Mouse (Mus musculus): ENCODE measurements around the gene Tmem231. TPM values are rescaled to one million over a fixed set of nuclear protein-coding genes. Genes with fewer than 3 reads are reported as not detected.

Tmem231 gene
- polyA plus RNA-seq, 1 experiment from 2014 or later: 21.1 TPM

- H3K36me3 ChIP-seq: peaks cover 13% of the 10 kb centered on the region
- ATAC-seq (ENCODE audit: insufficient number of reproducible peaks, insufficient read depth, low FRiP score, low TSS enrichment, low read depth): no peak
- H3K4me2 ChIP-seq: peak overlapping the region; percentile 66
- peaks cover 8% of the 10 kb centered on the region for H3K4me1 ChIP-seq
- peak overlapping the region; percentile 81 for H3K4me3 ChIP-seq
- 21% methylated on average over 9 of the region's 9 CpGs for WGBS
- peak overlapping the region; percentile 80 for H3K9ac ChIP-seq
- H3K27me3 ChIP-seq: no peaks in the 10 kb centered on the region
- H3K9me3 ChIP-seq: no peaks in the 10 kb centered on the region
- peak overlapping the region; percentile 76; the same call in 1 of the 2 replicates for H3K27ac ChIP-seq
Measured at GRCm38 (mm10) chr8:111875758-111876157, 57.9 kb downstream of the Tmem231 start.

- H3K9ac ChIP-seq: no peak overlapping the region
- H3K4me3 ChIP-seq: no peak overlapping the region
- H3K9me3 ChIP-seq: no peaks in the 10 kb centered on the region
- H3K4me1 ChIP-seq: peaks cover 8% of the 10 kb centered on the region
- H3K27ac ChIP-seq: no peak overlapping the region
- 76% methylated on average over 3 of the region's 3 CpGs for WGBS
- peaks cover 26% of the 10 kb centered on the region for H3K36me3 ChIP-seq
- no peak for ATAC-seq (ENCODE audit: insufficient number of reproducible peaks, insufficient read depth, low FRiP score, low TSS enrichment, low read depth)
- no peaks in the 10 kb centered on the region for H3K27me3 ChIP-seq
- H3K4me2 ChIP-seq: no peak overlapping the region
Measured at GRCm38 (mm10) chr8:111871278-111871677, 62.4 kb downstream of the Tmem231 start.

GRCm38 (mm10) chr8:111870379-111870778, 63.3 kb downstream of the Tmem231 start:
- Histone ChIP-seq H3K4me2 (no peak overlapping the region), H3K9ac (no peak overlapping the region), H3K27ac (no peak overlapping the region), H3K4me3 (no peak overlapping the region), H3K9me3 (no peaks in the 10 kb centered on the region), H3K36me3 (peaks cover 35% of the 10 kb centered on the region), H3K27me3 (no peaks in the 10 kb centered on the region), H3K4me1 (peaks cover 3% of the 10 kb centered on the region; the same call in 1 of the 2 replicates)
- 94% methylated on average over 2 of the region's 3 CpGs for WGBS
- no peak for ATAC-seq (ENCODE audit: insufficient number of reproducible peaks, insufficient read depth, low FRiP score, low TSS enrichment, low read depth)

- 27% methylated on average over 2 of the region's 2 CpGs for whole genome bisulfite sequencing
- Histone ChIP-seq H3K4me1 (no peaks in the 10 kb centered on the region), H3K4me2 (no peak overlapping the region), H3K27me3 (no peaks in the 10 kb centered on the region), H3K36me3 (peaks cover 44% of the 10 kb centered on the region), H3K4me3 (no peak overlapping the region), H3K9me3 (no peaks in the 10 kb centered on the region), H3K9ac (no peak overlapping the region), H3K27ac (no peak overlapping the region)
- ATAC-seq (ENCODE audit: insufficient number of reproducible peaks, insufficient read depth, low FRiP score, low TSS enrichment, low read depth): no peak
Measured at GRCm38 (mm10) chr8:111868664-111869063, 65.0 kb downstream of the Tmem231 start.

- WGBS: 89% methylated on average over 6 of the region's 6 CpGs
- Histone ChIP-seq H3K4me2 (no peak overlapping the region), H3K9ac (no peak overlapping the region), H3K4me3 (no peak overlapping the region), H3K36me3 (peaks cover 34% of the 10 kb centered on the region), H3K27me3 (no peaks in the 10 kb centered on the region), H3K4me1 (no peaks in the 10 kb centered on the region), H3K9me3 (no peaks in the 10 kb centered on the region), H3K27ac (no peak overlapping the region)
- no peak for ATAC-seq (ENCODE audit: insufficient number of reproducible peaks, insufficient read depth, low FRiP score, low TSS enrichment, low read depth)
Measured at GRCm38 (mm10) chr8:111865857-111866256, 67.8 kb downstream of the Tmem231 start.

- no peak overlapping the region for H3K4me3 ChIP-seq
- H3K4me1 ChIP-seq: no peaks in the 10 kb centered on the region
- H3K4me2 ChIP-seq: no peak overlapping the region
- H3K27me3 ChIP-seq: no peaks in the 10 kb centered on the region
- WGBS: 92% methylated on average over 8 of the region's 8 CpGs
- peaks cover 32% of the 10 kb centered on the region for H3K36me3 ChIP-seq
- no peak overlapping the region for H3K9ac ChIP-seq
- no peak overlapping the region for H3K27ac ChIP-seq
- H3K9me3 ChIP-seq: no peaks in the 10 kb centered on the region
- ATAC-seq (ENCODE audit: insufficient number of reproducible peaks, insufficient read depth, low FRiP score, low TSS enrichment, low read depth): no peak
Measured at GRCm38 (mm10) chr8:111865130-111865852, 68.4 kb downstream of the Tmem231 start.

- Histone ChIP-seq H3K4me2 (no peak overlapping the region), H3K36me3 (peaks cover 31% of the 10 kb centered on the region), H3K4me3 (no peak overlapping the region), H3K4me1 (no peaks in the 10 kb centered on the region), H3K9ac (no peak overlapping the region), H3K27me3 (no peaks in the 10 kb centered on the region), H3K9me3 (no peaks in the 10 kb centered on the region), H3K27ac (no peak overlapping the region)
- no peak for ATAC-seq (ENCODE audit: insufficient number of reproducible peaks, insufficient read depth, low FRiP score, low TSS enrichment, low read depth)
- 89% methylated on average over 8 of the region's 8 CpGs for WGBS
Measured at GRCm38 (mm10) chr8:111864648-111865047, 69.0 kb downstream of the Tmem231 start.

- Histone ChIP-seq H3K36me3 (peaks cover 29% of the 10 kb centered on the region), H3K9me3 (no peaks in the 10 kb centered on the region), H3K27me3 (no peaks in the 10 kb centered on the region), H3K4me3 (no peak overlapping the region), H3K9ac (no peak overlapping the region), H3K4me2 (no peak overlapping the region), H3K27ac (no peak overlapping the region), H3K4me1 (no peaks in the 10 kb centered on the region)
- no peak for ATAC-seq (ENCODE audit: insufficient number of reproducible peaks, insufficient read depth, low FRiP score, low TSS enrichment, low read depth)
- WGBS: 82% methylated on average over 4 of the region's 4 CpGs
Measured at GRCm38 (mm10) chr8:111863280-111863679, 70.4 kb downstream of the Tmem231 start.

Other genes with a start within 250 kb of the Tmem231 start
- 1.2 TPM in 1 of 2 replicates, not detected in the other for gene Ctrb1, start 242.9 kb downstream of the Tmem231 start, polyA plus RNA-seq (2015; fragmentation: Nextera tagmentation; extraction: Ambion mirVana)
- 35.6 and 37.3 TPM in 2 replicates for gene Bcar1, start 190.1 kb downstream of the Tmem231 start, polyA plus RNA-seq (2015; fragmentation: Nextera tagmentation; extraction: Ambion mirVana)
- gene Cfdp1, start 79.6 kb downstream of the Tmem231 start, polyA plus RNA-seq (2015; fragmentation: Nextera tagmentation; extraction: Ambion mirVana): 257 and 260 TPM in 2 replicates
- gene Tmem170, start 57.1 kb downstream of the Tmem231 start, polyA plus RNA-seq (2015; fragmentation: Nextera tagmentation; extraction: Ambion mirVana): 8.3 and 8.6 TPM in 2 replicates
- gene Chst5, start 23.4 kb downstream of the Tmem231 start, polyA plus RNA-seq (2015; fragmentation: Nextera tagmentation; extraction: Ambion mirVana): 3.4 and 3.6 TPM in 2 replicates
- 166 and 167 TPM in 2 replicates for gene Gabarapl2, start 6.8 kb upstream of the Tmem231 start, polyA plus RNA-seq (2015; fragmentation: Nextera tagmentation; extraction: Ambion mirVana)
- 11.9 and 12.8 TPM in 2 replicates for gene Adat1, start 58.4 kb upstream of the Tmem231 start, polyA plus RNA-seq (2015; fragmentation: Nextera tagmentation; extraction: Ambion mirVana)
- 209 and 220 TPM in 2 replicates for gene Kars, start 77.4 kb upstream of the Tmem231 start, polyA plus RNA-seq (2015; fragmentation: Nextera tagmentation; extraction: Ambion mirVana)
- gene Terf2ip, start 77.5 kb upstream of the Tmem231 start, polyA plus RNA-seq (2015; fragmentation: Nextera tagmentation; extraction: Ambion mirVana): 28.4 and 32.4 TPM in 2 replicates
- 0.63 and 0.92 TPM in 2 replicates for gene Gm6793, start 81.2 kb upstream of the Tmem231 start, polyA plus RNA-seq (2015; fragmentation: Nextera tagmentation; extraction: Ambion mirVana)

Data from embryonic facial prominence, embryonic 13.5 days (tissue).